Mouse (Mus musculus) E14TG2a.4 (cell line): ENCODE data around the gene Ablim1.
"Not testable (repeated sequence)": the region's sequence is repeated elsewhere in the genome, so short reads cannot be mapped to it uniquely, and the experiment has no call there.

ENCODE experiments used
- H3K27me3 ChIP-seq: 2 replicates; pipeline ENCODE4 v1.6.1; 2014; ENCODE audit warnings: low read length, control low read depth; ENCODE audit not compliant: insufficient read depth
- H3K36me3 ChIP-seq: 2 replicates; pipeline ENCODE4 v1.6.1; 2014; ENCODE audit warnings: low read length, control low read depth; ENCODE audit not compliant: insufficient read depth
- H3K4me1 ChIP-seq: replicated peaks from 2 replicates; pipeline ENCODE4 v1.6.1; 2014; ENCODE audit warnings: low read depth, low read length, control low read depth
- H3K4me3 ChIP-seq: replicated peaks from 2 replicates; pipeline ENCODE4 v1.5.1; 2014; ENCODE audit warnings: mild to moderate bottlenecking, low read length
- H3K9me3 ChIP-seq: 2 replicates; pipeline ENCODE4 v1.6.1; 2014; ENCODE audit warnings: low read length, control low read depth
- CTCF ChIP-seq: conservative IDR thresholded peaks from 2 replicates; pipeline ENCODE4 v1.5.1; 2014; ENCODE audit warnings: low read length
- NANOG ChIP-seq: IDR thresholded peaks from 2 replicates; pipeline ENCODE4 v1.6.1; 2014; ENCODE audit warnings: borderline replicate concordance, low read length, mixed read lengths
- POU5F1 ChIP-seq: IDR thresholded peaks from 2 replicates; pipeline ENCODE4 v1.6.1; 2014; ENCODE audit warnings: low read length, borderline replicate concordance

Gene Ablim1

DNA sequence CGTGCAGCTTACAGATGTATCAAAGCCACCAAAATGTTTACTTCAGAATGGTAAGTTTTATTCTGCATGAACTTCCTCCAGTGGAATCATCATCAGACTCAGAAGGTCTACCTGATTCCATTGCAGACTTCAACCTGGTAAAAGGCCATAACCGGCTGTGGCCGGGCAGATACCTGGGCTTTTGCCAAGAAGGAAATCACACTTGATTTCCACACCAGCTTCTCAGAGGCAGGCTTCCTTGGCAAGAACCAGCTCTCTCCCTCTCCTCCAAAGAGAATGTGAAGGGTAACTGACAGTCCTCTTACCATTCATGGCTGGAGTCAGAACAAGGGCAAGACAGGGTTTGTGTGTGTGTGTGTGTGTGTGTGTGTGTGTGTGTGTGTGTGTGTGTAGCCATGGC is 171.1 kb downstream of the Ablim1 start:
- H3K27me3 ChIP-seq, result no peaks in the 10 kb centered on the region
- H3K4me1 ChIP-seq, result peaks cover 28% of the 10 kb centered on the region
- no peaks in the 10 kb centered on the region for H3K9me3 ChIP-seq
- no peak for TF ChIP-seq NANOG
- TF ChIP-seq CTCF, result no peak
- no peak for TF ChIP-seq POU5F1
- no peak overlapping the region for H3K4me3 ChIP-seq
- H3K36me3 ChIP-seq, result no peaks in the 10 kb centered on the region

DNA sequence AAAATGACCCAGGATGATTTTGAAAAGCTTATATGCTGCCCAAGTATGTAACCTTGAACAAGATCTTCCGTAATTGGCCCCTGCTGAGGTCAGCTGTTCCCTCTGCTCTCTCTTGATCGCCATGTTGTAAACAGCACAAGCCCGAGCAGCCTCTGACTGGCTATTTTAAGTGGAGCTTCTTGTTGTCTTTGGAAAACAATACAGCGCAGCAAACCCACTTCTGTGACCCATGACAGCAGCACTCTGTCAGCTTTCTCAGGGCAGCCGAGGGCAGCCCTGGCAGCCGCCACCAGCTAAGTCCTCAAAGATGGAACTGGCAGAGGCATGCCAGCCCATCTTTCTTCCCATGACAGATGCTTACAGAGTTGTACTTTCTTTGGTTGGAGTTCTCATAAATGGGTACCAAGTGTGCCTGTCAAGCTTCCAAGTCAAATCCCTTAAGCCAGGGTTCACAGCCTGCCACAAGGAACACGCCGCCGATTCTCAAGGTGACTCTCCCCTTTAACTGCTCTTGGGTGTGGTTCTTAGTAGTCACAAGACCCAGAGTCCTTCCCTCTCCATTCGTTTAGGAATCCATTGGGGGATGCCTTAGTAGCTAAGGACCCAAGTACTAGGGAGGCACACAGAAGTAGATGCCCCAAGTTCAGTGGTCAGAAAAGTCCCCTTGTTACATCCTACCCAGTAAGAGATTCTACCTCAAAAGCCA is 172.8 kb downstream of the Ablim1 start:
- Histone ChIP-seq H3K4me1 (peaks cover 29% of the 10 kb centered on the region), H3K27me3 (no peaks in the 10 kb centered on the region), H3K9me3 (no peaks in the 10 kb centered on the region), H3K36me3 (no peaks in the 10 kb centered on the region), H3K4me3 (peak overlapping the region; percentile 41; the same call in 1 of the 2 replicates)
- TF ChIP-seq POU5F1, result no peak
- TF ChIP-seq NANOG, result no peak
- no peak for TF ChIP-seq CTCF

DNA sequence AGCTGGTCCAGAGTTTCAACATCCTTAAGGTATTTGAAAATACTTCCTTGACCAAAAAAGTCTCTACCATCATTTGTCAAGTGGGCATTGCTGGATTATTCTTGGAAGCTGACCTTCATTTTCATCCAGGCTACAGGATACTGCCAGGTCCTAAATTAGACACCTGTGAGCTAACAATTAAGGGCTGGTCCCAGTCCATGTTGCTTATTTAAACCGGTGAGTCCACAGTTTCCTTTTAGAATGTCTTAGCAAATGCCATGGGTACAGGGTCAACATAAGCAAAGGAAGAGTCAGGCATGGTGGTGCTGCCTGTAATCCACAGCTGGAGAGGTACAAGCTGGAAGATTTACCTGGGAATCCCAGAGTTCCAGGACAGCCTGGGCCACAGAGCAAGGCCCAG is 173.8 kb downstream of the Ablim1 start:
- H3K36me3 ChIP-seq, result no peaks in the 10 kb centered on the region
- TF ChIP-seq NANOG (no peak), POU5F1 (no peak), CTCF (no peak)
- H3K9me3 ChIP-seq, result peaks cover 7% of the 10 kb centered on the region
- peaks cover 23% of the 10 kb centered on the region for H3K4me1 ChIP-seq
- H3K27me3 ChIP-seq, result no peaks in the 10 kb centered on the region
- no peak overlapping the region for H3K4me3 ChIP-seq

DNA sequence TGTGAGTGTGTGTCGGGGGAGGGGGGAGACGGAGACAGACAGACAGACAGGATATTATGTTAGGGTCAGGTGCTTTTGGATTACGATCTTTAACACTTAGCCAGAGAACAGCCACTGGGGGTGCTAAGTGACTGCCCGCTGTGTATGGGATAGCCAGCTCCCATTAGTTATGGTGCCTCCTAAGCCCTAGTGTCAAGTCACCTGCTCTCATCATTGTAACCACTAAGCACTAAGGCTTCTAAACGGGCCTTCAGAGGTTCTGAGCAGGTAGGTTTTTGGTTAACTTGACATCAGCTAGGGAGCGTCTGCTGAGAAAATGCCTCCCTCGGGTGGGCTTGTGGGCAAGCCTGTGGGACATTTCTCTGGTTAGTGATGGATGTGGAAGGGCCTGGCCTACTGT is 174.6 kb downstream of the Ablim1 start:
- TF ChIP-seq CTCF, result no peak
- TF ChIP-seq POU5F1, result no peak
- no peak for TF ChIP-seq NANOG
- Histone ChIP-seq H3K27me3 (no peaks in the 10 kb centered on the region), H3K4me1 (peaks cover 23% of the 10 kb centered on the region), H3K4me3 (no peak overlapping the region), H3K36me3 (no peaks in the 10 kb centered on the region), H3K9me3 (peaks cover 12% of the 10 kb centered on the region)

DNA sequence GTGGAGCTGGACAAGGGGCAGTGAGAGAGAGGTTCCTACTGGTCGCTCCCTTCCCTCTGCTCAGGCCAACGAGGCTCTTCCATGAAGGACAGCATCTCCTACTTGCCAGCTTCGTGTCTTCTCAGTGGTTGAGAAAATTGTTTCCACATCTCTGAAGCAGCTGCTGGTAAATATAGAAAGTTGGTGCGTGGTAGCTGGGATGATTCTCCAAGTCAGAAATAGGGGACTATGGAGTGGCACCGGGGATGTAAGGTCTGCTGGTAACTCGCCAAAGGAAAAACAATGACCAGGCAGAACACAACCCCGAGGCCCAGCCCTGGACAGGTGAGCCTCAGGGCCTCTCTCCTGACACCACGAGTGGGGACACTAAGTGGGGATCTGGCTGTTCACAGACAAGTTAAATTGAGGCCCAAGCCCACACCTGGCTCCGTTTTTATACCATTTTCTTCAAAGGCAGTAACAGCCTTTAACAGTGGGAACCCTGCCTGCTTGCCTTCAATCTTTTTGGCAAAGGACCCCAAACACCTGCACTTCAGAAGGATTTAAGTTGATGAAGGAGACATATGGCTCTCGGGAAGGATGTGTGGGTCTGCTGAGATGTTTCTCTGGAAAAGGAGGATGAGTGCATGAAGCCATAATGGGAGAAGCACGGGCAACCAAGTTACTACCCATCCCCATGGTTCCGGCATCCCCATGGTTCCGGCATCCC is 175.7 kb downstream of the Ablim1 start:
- Histone ChIP-seq H3K36me3 (no peaks in the 10 kb centered on the region), H3K9me3 (peaks cover 12% of the 10 kb centered on the region), H3K4me3 (no peak overlapping the region), H3K4me1 (peaks cover 23% of the 10 kb centered on the region), H3K27me3 (no peaks in the 10 kb centered on the region)
- no peak for TF ChIP-seq CTCF
- no peak for TF ChIP-seq POU5F1
- no peak for TF ChIP-seq NANOG

DNA sequence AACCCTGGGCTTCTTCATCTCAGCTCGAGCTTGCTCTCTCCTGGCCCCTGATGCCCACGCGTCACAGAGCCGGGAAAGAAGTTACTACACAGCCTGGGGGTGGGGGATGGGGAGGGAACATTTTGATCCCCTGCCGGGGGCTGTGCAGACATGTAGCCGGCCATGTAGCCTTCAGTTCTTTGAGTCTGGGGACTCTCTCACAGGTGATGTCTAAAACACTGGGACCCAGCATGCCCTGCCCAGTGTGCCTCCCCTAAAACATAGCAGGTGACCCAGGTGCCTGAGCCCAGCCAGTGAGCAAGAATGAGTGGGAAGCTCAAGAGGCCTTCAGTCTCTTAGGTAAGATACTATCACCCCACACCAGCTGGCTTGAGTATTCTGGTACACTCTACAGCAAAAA is 176.2 kb downstream of the Ablim1 start:
- Histone ChIP-seq H3K36me3 (no peaks in the 10 kb centered on the region), H3K9me3 (peaks cover 12% of the 10 kb centered on the region), H3K27me3 (no peaks in the 10 kb centered on the region), H3K4me1 (peaks cover 23% of the 10 kb centered on the region), H3K4me3 (no peak overlapping the region)
- TF ChIP-seq CTCF, result no peak
- TF ChIP-seq NANOG, result no peak
- TF ChIP-seq POU5F1, result no peak

DNA sequence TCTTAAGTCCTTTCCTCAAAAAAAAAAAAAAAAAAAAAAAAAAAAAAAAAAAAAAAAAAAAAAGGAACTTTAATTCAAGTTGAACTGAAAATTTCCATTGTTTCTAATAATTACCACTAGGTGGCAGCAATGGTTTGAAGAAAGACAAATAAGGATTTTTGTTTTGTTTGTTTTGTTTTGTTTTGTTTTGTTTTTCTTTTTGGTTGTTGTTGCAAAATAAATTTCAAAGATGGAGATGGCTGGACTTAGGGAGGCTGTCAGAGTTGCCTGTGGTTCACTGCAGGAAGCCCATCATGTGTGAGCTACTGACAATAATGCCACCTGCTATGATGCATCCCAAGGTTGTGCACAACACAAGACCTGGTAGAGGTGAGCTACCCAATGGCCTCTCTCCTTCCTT is 176.7 kb downstream of the Ablim1 start:
- Histone ChIP-seq H3K4me1 (peaks cover 23% of the 10 kb centered on the region), H3K4me3 (no peak overlapping the region)

DNA sequence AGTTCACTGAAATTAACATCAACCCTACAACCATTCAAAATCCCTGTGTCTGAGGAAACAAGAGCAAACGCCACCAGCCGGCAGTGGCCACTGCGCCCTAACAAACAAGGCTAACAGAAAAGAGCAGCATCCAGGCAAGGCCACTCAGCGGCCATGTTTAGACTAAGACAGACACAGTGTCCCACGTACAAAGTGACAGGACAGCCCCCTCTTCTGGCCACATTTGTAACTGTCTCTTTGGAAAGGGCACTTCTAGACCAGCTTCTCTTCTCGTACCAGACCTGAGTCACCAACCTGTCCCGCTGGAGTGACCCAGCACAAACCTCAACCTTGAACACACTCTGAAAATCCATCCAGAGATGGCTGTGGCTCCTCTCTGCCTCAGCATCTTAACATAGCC is 178.5 kb downstream of the Ablim1 start:
- peaks cover 12% of the 10 kb centered on the region for H3K9me3 ChIP-seq

More for the DNA sequence above, 176.7 kb downstream of the Ablim1 start:
- no peak for TF ChIP-seq NANOG
- TF ChIP-seq CTCF, result peak; percentile 45
- Histone ChIP-seq H3K27me3 (no peaks in the 10 kb centered on the region), H3K36me3 (no peaks in the 10 kb centered on the region), H3K9me3 (peaks cover 12% of the 10 kb centered on the region)

DNA sequence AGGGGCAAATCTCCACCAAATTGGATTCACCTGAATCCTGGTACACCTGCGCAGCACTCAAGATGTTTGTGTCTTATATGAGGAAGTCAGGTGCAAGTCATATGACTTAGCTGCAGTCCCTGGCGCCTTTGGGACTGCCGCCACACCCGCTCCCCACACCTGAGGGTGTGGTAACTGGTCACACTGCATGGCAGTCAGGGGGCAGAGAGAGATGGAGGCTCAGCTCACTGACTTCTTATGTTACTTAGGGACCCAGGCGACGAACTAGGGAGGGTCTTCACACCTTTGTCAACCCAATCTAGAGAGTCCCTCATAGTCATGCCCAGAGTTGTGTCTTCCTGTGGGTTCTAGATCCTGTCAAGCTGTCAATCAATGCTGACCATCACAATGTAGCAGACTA is 179.1 kb downstream of the Ablim1 start:
- not testable (repeated sequence) for H3K27me3 ChIP-seq, H3K4me1 ChIP-seq, H3K36me3 ChIP-seq, H3K4me3 ChIP-seq
- peaks cover 12% of the 10 kb centered on the region for H3K9me3 ChIP-seq

More for the DNA sequence above, 178.5 kb downstream of the Ablim1 start:
- Histone ChIP-seq H3K4me1 (peaks cover 11% of the 10 kb centered on the region), H3K27me3 (no peaks in the 10 kb centered on the region), H3K36me3 (no peaks in the 10 kb centered on the region), H3K4me3 (no peak overlapping the region)
- TF ChIP-seq NANOG, result no peak
- TF ChIP-seq POU5F1, result no peak
- TF ChIP-seq CTCF, result no peak
